9 mouse cellular contexts compared by ENCODE assay signal in the genomic region with DNA sequence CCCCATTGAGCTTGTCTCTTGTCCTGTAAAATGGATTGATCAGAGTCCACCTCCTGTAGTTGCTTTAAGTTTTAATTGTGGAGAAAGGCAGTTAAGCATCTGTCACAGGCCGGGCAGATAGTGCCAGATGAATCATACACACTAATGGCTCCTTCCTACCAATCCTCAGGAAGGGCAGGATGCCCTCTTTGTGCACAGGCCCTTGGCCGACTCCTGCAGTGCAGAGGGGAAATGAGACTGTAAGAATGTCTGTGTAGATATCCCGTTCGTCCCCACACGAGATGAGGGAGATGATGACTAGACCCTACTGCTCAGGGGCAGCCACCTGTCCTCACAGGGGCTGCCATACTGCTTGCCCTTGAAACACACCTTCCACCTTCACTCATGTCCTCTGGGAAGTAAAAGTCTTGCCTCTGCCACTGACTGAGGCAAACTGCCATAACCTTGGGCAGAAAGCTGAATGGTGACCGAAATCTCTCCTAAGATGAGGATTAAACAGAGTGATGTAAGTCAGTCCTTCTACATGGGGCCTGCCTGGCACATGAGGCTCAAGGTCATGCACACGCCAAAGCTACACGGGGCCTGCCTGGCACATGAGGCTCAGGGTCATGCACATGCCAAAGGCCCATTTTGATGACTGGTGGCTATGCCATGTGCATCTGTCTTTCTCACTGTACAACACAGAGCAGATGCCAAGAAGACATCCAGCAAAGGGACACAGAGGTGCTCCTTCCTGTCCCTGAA. TPM values are rescaled to one million over a fixed set of nuclear protein-coding genes. Genes with fewer than 3 reads are reported as not detected.
DNase-seq lines count a peak whose midpoint lies in the region; ATAC-seq and TF ChIP-seq lines count a peak whose summit lies in the region.
"Had no signal": no experiment of that assay in that cellular context is flagged by ENCODE, and none has a peak within 500 bp of the region (broad histone marks: within the 10 kb centered on the region; RNA-seq: fewer than 3 reads in every experiment).

No protein-coding gene starts in this region.

- no peaks in the 10 kb centered on the region for H3K27me3 ChIP-seq in cerebellum, adult 2 months (ENCODE audit: control insufficient read depth, insufficient read depth, low read length)
- no peaks in the 10 kb centered on the region for H3K27me3 ChIP-seq in limb, embryonic 12.5 days

- DNase-seq in cerebellum, adult 2 months: peak; percentile 43 to 63
- DNase-seq in cerebellum, adult 11-12 months: no peak
- peak; percentile 41 for DNase-seq in kidney, adult 18-20 months
- DNase-seq in kidney, adult 9 months: no peak
- DNase-seq in adrenal gland, adult 8-10 months: peak; percentile 55
- DNase-seq in layer of hippocampus, adult 11-12 months (ENCODE audit: low spot score): no peak
- DNase-seq: lung, postnatal 10 days had no signal

- no peak overlapping the region for H3K4me3 ChIP-seq in cerebellum, adult 2 months (replicated peaks; ENCODE audit: insufficient read depth, low read depth, low read length)
- no peak overlapping the region for H3K4me3 ChIP-seq in limb, embryonic 12.5 days (replicated peaks)

- no peak for TF ChIP-seq CTCF in cerebellum, adult 2 months (IDR thresholded peaks at IDR 0.05; ENCODE audit: borderline replicate concordance, insufficient read depth, low read depth, low read length)

- WGBS in cerebellum, adult 2 months: 24% methylated on average over 8 of the region's 8 CpGs
- 83% methylated on average over 8 of the region's 8 CpGs for WGBS in limb, embryonic 12.5 days

- H3K4me1 ChIP-seq in cerebellum, adult 2 months (ENCODE audit: control insufficient read depth, insufficient read depth, low read length): peaks cover 72% of the 10 kb centered on the region
- H3K4me1 ChIP-seq in limb, embryonic 12.5 days (replicated peaks): peaks cover 86% of the 10 kb centered on the region

- no peaks in the 10 kb centered on the region for H3K9me3 ChIP-seq in limb, embryonic 12.5 days

- no peak for ATAC-seq in limb, embryonic 12.5 days (ENCODE audit: insufficient number of reproducible peaks, insufficient read depth, low FRiP score, low TSS enrichment, low read depth)
- no peak for ATAC-seq in granulocyte monocyte progenitor cell, adult 5-6 weeks (replicated peaks; ENCODE audit: poor library complexity, severe bottlenecking)

- peak overlapping the region; percentile 10 for H3K27ac ChIP-seq in cerebellum, adult 2 months (ENCODE audit: insufficient read depth, low read length)
- peak overlapping the region; percentile 97 for H3K27ac ChIP-seq in limb, embryonic 12.5 days

- no peak overlapping the region for H3K9ac ChIP-seq in limb, embryonic 12.5 days (replicated peaks)

- TF ChIP-seq POLR2A in cerebellum, adult 2 months (IDR thresholded peaks at IDR 0.05; ENCODE audit: borderline replicate concordance, insufficient read depth, low read length): no peak

- no peak overlapping the region for H3K4me2 ChIP-seq in limb, embryonic 12.5 days

- peaks cover 33% of the 10 kb centered on the region for H3K36me3 ChIP-seq in limb, embryonic 12.5 days

RNA-seq across cellular contexts. Expression of gene Actn4, which starts 40.2 kb away (rescaled TPM):
- 129 and 135 TPM in 2 replicates for polyA plus RNA-seq in cerebellum, adult 2 months (2012; rRNA removed)
- total RNA-seq in adrenal gland, adult 8-10 months (2022): 100 to 1,000 TPM; 184 to 285 (median 233) TPM
- 269 and 283 TPM in 2 replicates for polyA plus RNA-seq in limb, embryonic 12.5 days (2016; fragmentation: Nextera tagmentation; extraction: Ambion mirVana)
- 85.8 and 94.3 TPM in 2 replicates for total RNA-seq in granulocyte monocyte progenitor cell, adult 5-6 weeks (2014; fragmentation: Nextera tagmentation)
- total RNA-seq in granulocyte monocyte progenitor cell, adult 5-6 weeks (2017): 40.2 and 47.1 TPM in 2 replicates

RNA-seq across cellular contexts. Expression of gene Capn12, which starts 40.7 kb away (rescaled TPM):
- 0.41 and 0.46 TPM in 2 replicates for polyA plus RNA-seq in cerebellum, adult 2 months (2012; rRNA removed)
- under 1 TPM in 3 of 4 experiments, not detected in 1; 0.12 to 0.16 (median 0.15) TPM for total RNA-seq in adrenal gland, adult 8-10 months (2022)
- polyA plus RNA-seq in limb, embryonic 12.5 days (2016; fragmentation: Nextera tagmentation; extraction: Ambion mirVana): 0.26 and 0.29 TPM in 2 replicates
- total RNA-seq in granulocyte monocyte progenitor cell, adult 5-6 weeks (2014; fragmentation: Nextera tagmentation): not detected in 2 replicates
- total RNA-seq in granulocyte monocyte progenitor cell, adult 5-6 weeks (2017): 0.13 TPM in 1 of 2 replicates, not detected in the other

RNA-seq across cellular contexts. Expression of gene Lgals7, which starts 58.2 kb away (rescaled TPM):
- polyA plus RNA-seq in cerebellum, adult 2 months (2012; rRNA removed): 0.16 TPM in 1 of 2 replicates, not detected in the other
- 1 to 10 TPM in 1 of 4 experiments, not detected in 3; 1.2 TPM for total RNA-seq in adrenal gland, adult 8-10 months (2022)
- polyA plus RNA-seq in limb, embryonic 12.5 days (2016; fragmentation: Nextera tagmentation; extraction: Ambion mirVana): 3.4 and 4.8 TPM in 2 replicates
- total RNA-seq in granulocyte monocyte progenitor cell, adult 5-6 weeks (2014; fragmentation: Nextera tagmentation): not detected in 2 replicates
- total RNA-seq in granulocyte monocyte progenitor cell, adult 5-6 weeks (2017): not detected in 2 replicates

RNA-seq across cellular contexts. Expression of gene Eif3k, which starts 59.8 kb away (rescaled TPM):
- 322 and 331 TPM in 2 replicates for polyA plus RNA-seq in cerebellum, adult 2 months (2012; rRNA removed)
- 100 to 1,000 TPM; 232 to 255 (median 240) TPM for total RNA-seq in adrenal gland, adult 8-10 months (2022)
- polyA plus RNA-seq in limb, embryonic 12.5 days (2016; fragmentation: Nextera tagmentation; extraction: Ambion mirVana): 438 and 440 TPM in 2 replicates
- 474 TPM in 2 replicates for total RNA-seq in granulocyte monocyte progenitor cell, adult 5-6 weeks (2014; fragmentation: Nextera tagmentation)
- 400 and 462 TPM in 2 replicates for total RNA-seq in granulocyte monocyte progenitor cell, adult 5-6 weeks (2017)

RNA-seq across cellular contexts. Expression of gene Map4k1, which starts 60.0 kb away (rescaled TPM):
- 1.2 and 1.3 TPM in 2 replicates for polyA plus RNA-seq in cerebellum, adult 2 months (2012; rRNA removed)
- 1 to 10 TPM; 1.4 to 3.9 (median 1.8) TPM for total RNA-seq in adrenal gland, adult 8-10 months (2022)
- polyA plus RNA-seq in limb, embryonic 12.5 days (2016; fragmentation: Nextera tagmentation; extraction: Ambion mirVana): 10.9 and 11.9 TPM in 2 replicates
- total RNA-seq in granulocyte monocyte progenitor cell, adult 5-6 weeks (2014; fragmentation: Nextera tagmentation): 46.1 and 62.3 TPM in 2 replicates
- total RNA-seq in granulocyte monocyte progenitor cell, adult 5-6 weeks (2017): 42.4 and 48.7 TPM in 2 replicates

Comparison
In these comparisons a context has a peak if more than half of its experiments do, and no peak if none do; other contexts are left out.
1. DNase-seq: peak in cerebellum, adult 2 months (2 of 2), kidney, adult 18-20 months (single experiment) and adrenal gland, adult 8-10 months (single experiment); none in cerebellum, adult 11-12 months (single experiment), kidney, adult 9 months (single experiment) and layer of hippocampus, adult 11-12 months (single experiment).